ENCODE assay signal across 11 mouse cellular contexts in the genomic region with DNA sequence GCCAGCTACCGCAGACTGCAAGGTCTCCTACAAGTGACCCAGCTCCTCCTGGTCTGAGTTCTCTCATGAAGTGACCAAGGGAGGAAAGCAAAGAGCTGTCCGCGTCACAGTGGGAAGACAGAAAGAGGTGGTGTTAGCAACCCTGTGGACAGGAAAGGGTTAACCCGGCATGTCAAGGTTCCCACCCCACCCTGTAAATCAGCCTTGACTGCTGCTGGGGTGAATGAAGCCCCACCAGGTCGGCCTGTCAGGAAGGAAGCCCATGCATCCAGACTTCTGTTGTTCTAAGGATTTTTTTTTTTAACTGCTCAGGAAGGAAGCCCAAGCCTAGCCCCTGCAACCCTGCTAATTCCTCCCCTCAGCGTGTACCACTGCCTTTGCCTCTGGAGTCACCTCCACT. TPM values are rescaled to one million over a fixed set of nuclear protein-coding genes. Genes with fewer than 3 reads are reported as not detected.
DNase-seq lines count a peak whose midpoint lies in the region; ATAC-seq and TF ChIP-seq lines count a peak whose summit lies in the region.
"Had no signal": no experiment of that assay in that cellular context is flagged by ENCODE, and none has a peak within 500 bp of the region (broad histone marks: within the 10 kb centered on the region; RNA-seq: fewer than 3 reads in every experiment).

No protein-coding gene starts in this region.

- 0 out of 2 replicates have a peak, but pooled peaks cover 4% of the 10 kb centered on the region for H3K27me3 ChIP-seq in heart, embryonic 16.5 days (ENCODE audit: control insufficient read depth, insufficient read depth, low read length)
- H3K27me3 ChIP-seq in heart, adult 2 months (ENCODE audit: control insufficient read depth, insufficient read depth, low read length): no peaks in the 10 kb centered on the region
- peaks cover 28% of the 10 kb centered on the region for H3K27me3 ChIP-seq in lung, embryonic 14.5 days (ENCODE audit: insufficient read depth, low read length)
- no peaks in the 10 kb centered on the region for H3K27me3 ChIP-seq in MEL (ENCODE audit: control insufficient read depth in 1 of 2, insufficient read depth in 2 of 2, low read length in 2 of 2)

- H3K79me2 ChIP-seq in heart, adult 2 months (replicated peaks; ENCODE audit: control insufficient read depth, insufficient read depth, low read length): no peaks in the 10 kb centered on the region
- no peaks in the 10 kb centered on the region for H3K79me2 ChIP-seq in MEL (ENCODE audit: control insufficient read depth, insufficient read depth, low read length, poor library complexity)

- 34% methylated on average over 6 of the region's 6 CpGs for WGBS in heart, embryonic 16.5 days
- 34% methylated on average over 6 of the region's 6 CpGs for WGBS in heart, adult 2 months
- 31% methylated on average over 6 of the region's 6 CpGs for WGBS in lung, embryonic 14.5 days

- no peak overlapping the region for H3K27ac ChIP-seq in heart, embryonic 16.5 days (ENCODE audit: low read length)
- no peak overlapping the region for H3K27ac ChIP-seq in heart, adult 2 months
- H3K27ac ChIP-seq in lung, embryonic 14.5 days (ENCODE audit: low read depth): no peak overlapping the region
- H3K27ac ChIP-seq in MEL (ENCODE audit: control insufficient read depth, low read depth, low read length): no peak overlapping the region

- no peak overlapping the region for H3K4me2 ChIP-seq in heart, embryonic 16.5 days (ENCODE audit: low read depth, low read length)
- no peak overlapping the region for H3K4me2 ChIP-seq in lung, embryonic 14.5 days
- H3K4me2 ChIP-seq: heart, embryonic 12.5 days had no signal

- no peak for TF ChIP-seq RAD21 in MEL (IDR thresholded peaks at IDR 0.05; ENCODE audit: low read depth, low read length)

- no peak for TF ChIP-seq EP300 in heart, adult 2 months (IDR thresholded peaks at IDR 0.05; ENCODE audit: insufficient read depth, low read depth, low read length)
- TF ChIP-seq EP300 in MEL (IDR thresholded peaks at IDR 0.05; ENCODE audit: low read depth in 1 of 2, low read length in 2 of 2): no peak

- no peak overlapping the region for H3K9ac ChIP-seq in heart, embryonic 16.5 days (ENCODE audit: low read length)
- no peak overlapping the region for H3K9ac ChIP-seq in heart, adult 2 months (ENCODE audit: low read depth, low read length)
- no peak overlapping the region for H3K9ac ChIP-seq in lung, embryonic 14.5 days
- H3K9ac ChIP-seq in MEL (ENCODE audit: control insufficient read depth, low read depth, low read length, poor library complexity, severe bottlenecking): no peak overlapping the region
- H3K9ac ChIP-seq: heart, embryonic 12.5 days had no signal

- no peaks in the 10 kb centered on the region for H3K36me3 ChIP-seq in heart, embryonic 16.5 days (ENCODE audit: control insufficient read depth, insufficient read depth)
- H3K36me3 ChIP-seq in heart, adult 2 months (ENCODE audit: control insufficient read depth, insufficient read depth, low read length): no peaks in the 10 kb centered on the region
- no peaks in the 10 kb centered on the region for H3K36me3 ChIP-seq in lung, embryonic 14.5 days (ENCODE audit: insufficient read depth)
- H3K36me3 ChIP-seq in MEL (ENCODE audit: control insufficient read depth in 1 of 2, insufficient read depth in 2 of 2, low read length in 2 of 2): peaks cover 0 to 53% of the 10 kb centered on the region in 2 experiments; a peak in 2 of 4 replicates
- H3K36me3 ChIP-seq: heart, embryonic 12.5 days had no signal

- no peaks in the 10 kb centered on the region for H3K9me3 ChIP-seq in heart, embryonic 16.5 days (replicated peaks; ENCODE audit: control insufficient read depth, low read length)
- no peaks in the 10 kb centered on the region for H3K9me3 ChIP-seq in lung, embryonic 14.5 days (ENCODE audit: low read depth, low read length)
- H3K9me3 ChIP-seq in MEL (replicated peaks; ENCODE audit: insufficient read depth, low read length): no peaks in the 10 kb centered on the region
- H3K9me3 ChIP-seq: heart, embryonic 12.5 days had no signal

- TF ChIP-seq POLR2A in heart, adult 2 months (IDR thresholded peaks at IDR 0.05; ENCODE audit: insufficient read depth, low read depth, low read length): no peak
- no peak for TF ChIP-seq POLR2A in MEL (IDR thresholded peaks at IDR 0.05; ENCODE audit: control insufficient read depth in 1 of 2, insufficient read depth in 1 of 2, low read depth in 1 of 2, low read length in 2 of 2, poor library complexity in 1 of 2)

- ATAC-seq in heart, embryonic 16.5 days (replicated peaks; ENCODE audit: extremely low read depth, insufficient read depth, low FRiP score): 0 out of 2 replicates have a peak, but pooled peaks have one; percentile 11
- ATAC-seq in lung, embryonic 14.5 days (ENCODE audit: insufficient read depth): no peak
- ATAC-seq: hindbrain, embryonic 16.5 days had no signal

- intact Hi-C loops in heart, adult 2 months (cut with DNase I): loop anchor here (5.0 kb wide), 1 partner anchor 123 kb away; no protein-coding TSS in a partner anchor
- intact Hi-C loops in left cerebral cortex, postnatal 10 days (cut with DNase I): no loop called here

- H3K4me1 ChIP-seq in heart, embryonic 16.5 days (ENCODE audit: control insufficient read depth, insufficient read depth, low read length): peaks cover 22% of the 10 kb centered on the region
- H3K4me1 ChIP-seq in heart, adult 2 months (ENCODE audit: control insufficient read depth, insufficient read depth, low read length): peaks cover 11% of the 10 kb centered on the region
- H3K4me1 ChIP-seq in lung, embryonic 14.5 days (ENCODE audit: insufficient read depth): peaks cover 12% of the 10 kb centered on the region; the same call in 1 of the 2 replicates
- H3K4me1 ChIP-seq in MEL (ENCODE audit: control insufficient read depth in 1 of 2, insufficient read depth in 2 of 2, low read length in 2 of 2): peaks cover 13 to 56% of the 10 kb centered on the region in 2 experiments

- TF ChIP-seq CTCF in heart, adult 2 months (IDR thresholded peaks at IDR 0.05): no peak
- no peak for TF ChIP-seq CTCF in lung, embryonic 14.5 days (IDR thresholded peaks at IDR 0.05; ENCODE audit: low read depth)
- no peak for TF ChIP-seq CTCF in MEL (IDR thresholded peaks at IDR 0.05 in 2 of 3, conservative IDR thresholded peaks at IDR 0.05 in 1 of 3; ENCODE audit: control insufficient read depth in 1 of 3, insufficient read depth in 1 of 3, low read depth in 2 of 3, low read length in 3 of 3, poor library complexity in 1 of 3, severe bottlenecking in 1 of 3)

- H3K4me3 ChIP-seq in heart, embryonic 16.5 days (ENCODE audit: low read length): no peak overlapping the region
- H3K4me3 ChIP-seq in heart, adult 2 months: no peak overlapping the region
- no peak overlapping the region for H3K4me3 ChIP-seq in lung, embryonic 14.5 days (ENCODE audit: low read depth, low read length)
- H3K4me3 ChIP-seq in MEL (ENCODE audit: control insufficient read depth in 1 of 2, insufficient read depth in 1 of 2, low read depth in 2 of 2, low read length in 2 of 2): no peak overlapping the region
- H3K4me3 ChIP-seq: heart, embryonic 12.5 days had no signal

- DNase-seq in heart, adult 2 months: no peak
- DNase-seq in lung, embryonic 14.5 days: peak; percentile 54
- no peak for DNase-seq in lung, postnatal 36 days
- peak; percentile 10 for DNase-seq in MEL (ENCODE audit: low read depth, low spot score)
- peak; percentile 15 to 26 for DNase-seq in kidney, postnatal 36 days
- no peak for DNase-seq in left cerebral cortex, postnatal 10 days (ENCODE audit: extremely low spot score in 1 of 2, low spot score in 2 of 2)
- DNase-seq in cerebellum, postnatal 4 days (ENCODE audit: low spot score in 2 of 2): no peak
- DNase-seq: cerebellum, adult 11 months had no signal

TF ChIP-seq in MEL, 35 proteins besides CTCF, POLR2A, EP300 and RAD21:
- TF ChIP-seq RCOR1 (IDR thresholded peaks at IDR 0.05; ENCODE audit: low read depth, low read length) (no peak), ZNF384 (IDR thresholded peaks at IDR 0.05; ENCODE audit: low read depth, low read length) (0 out of 2 replicates have a peak, but pooled peaks have one; percentile 33)

RNA-seq across cellular contexts. Expression of a gene that starts 16.9 kb away (rescaled TPM):
- 41.5 and 45.4 TPM in 2 replicates for polyA plus RNA-seq in heart, embryonic 16.5 days (2015; fragmentation: Nextera tagmentation; extraction: Ambion mirVana)
- total RNA-seq in heart, adult 2 months (2021): 10 to 100 TPM; 32.3 to 33.2 TPM
- polyA plus RNA-seq in heart, adult 2 months (2012; rRNA removed): 41.4 and 58.5 TPM in 2 replicates
- polyA plus RNA-seq in lung, embryonic 14.5 days (2014; fragmentation: Nextera tagmentation; extraction: Ambion mirVana): 65.4 and 76.1 TPM in 2 replicates
- total RNA-seq in MEL (2012; rRNA removed): 111 and 121 TPM in 2 replicates
- 100 to 1,000 TPM in 1 of 2 experiments, not detected in 1; 201 TPM for polyA plus RNA-seq in MEL (2012; ENCODE audit: insufficient read depth in 1 of 2, insufficient read length in 2 of 2, low read depth in 1 of 2, low replicate concordance in 2 of 2, missing spikeins in 1 of 2)
- 100 to 1,000 TPM; 136 to 144 TPM for total RNA-seq in left cerebral cortex, postnatal 10 days (2021)

Comparison
In these comparisons a context has a peak if more than half of its experiments do, and no peak if none do; other contexts are left out.
1. DNase-seq: peak in lung, embryonic 14.5 days (single experiment), MEL (single experiment) and kidney, postnatal 36 days (2 of 2); none in heart, adult 2 months (0 of 2), lung, postnatal 36 days (single experiment), left cerebral cortex, postnatal 10 days (0 of 2) and cerebellum, postnatal 4 days (0 of 2).